Mouse (Mus musculus) neural tube, embryonic 14.5 days (tissue): Measurements from ENCODE around the gene Apobec4. TPM values are rescaled to one million over a fixed set of nuclear protein-coding genes. Genes with fewer than 3 reads are reported as not detected.

ENCODE experiments used
- ATAC-seq: fragments of 200-750 bp; cut with Nextera tagmentation; 2 replicates; pipeline ENCODE4 v1.8.0; 2017; ENCODE audit warnings: low read depth, mild to moderate bottlenecking, moderate TSS enrichment, moderate library complexity
- H3K27ac ChIP-seq: fragments of 300-500 bp; sonication (generic); 2 replicates; pipeline ENCODE4 v1.5.1; 2014; ENCODE audit warnings: low read depth, mild to moderate bottlenecking, control low read depth, low read length, moderate library complexity, mixed read lengths
- H3K27me3 ChIP-seq: fragments of 300-500 bp; sonication (generic); 2 replicates; pipeline ENCODE4 v1.6.1; 2014; ENCODE audit warnings: low read length; ENCODE audit not compliant: control insufficient read depth, insufficient read depth
- H3K36me3 ChIP-seq: fragments of 300-500 bp; sonication (generic); 2 replicates; pipeline ENCODE4 v1.6.1; 2014; ENCODE audit warnings: low read length, mixed read lengths; ENCODE audit not compliant: control insufficient read depth, insufficient read depth
- H3K4me1 ChIP-seq: fragments of 300-500 bp; sonication (generic); 2 replicates; pipeline ENCODE4 v1.6.1; 2014; ENCODE audit warnings: low read length; ENCODE audit not compliant: control insufficient read depth, insufficient read depth
- H3K4me2 ChIP-seq: fragments of 300-500 bp; sonication (generic); 2 replicates; pipeline ENCODE4 v1.6.1; 2014; ENCODE audit warnings: mild to moderate bottlenecking, low read depth, low read length, control low read depth
- H3K4me3 ChIP-seq: fragments of 300-500 bp; sonication (generic); 2 replicates; pipeline ENCODE4 v1.5.1; 2014; ENCODE audit warnings: low read depth, low read length, control low read depth, mixed read lengths
- H3K9ac ChIP-seq: fragments of 300-500 bp; sonication (generic); replicated peaks from 2 replicates; pipeline ENCODE4 v1.6.1; 2014; ENCODE audit warnings: low read depth, mild to moderate bottlenecking, control low read depth, low read length, mixed read lengths
- H3K9me3 ChIP-seq: fragments of 300-500 bp; sonication (generic); 2 replicates; pipeline ENCODE4 v1.6.1; 2016; ENCODE audit warnings: low read length; ENCODE audit not compliant: control insufficient read depth
- WGBS: fragments of 180-500 bp; shearing (Covaris S2); extraction: QIAGEN DNeasy Blood & Tissue Kit; methylation state at CpG from one replicate; pipeline ENCODE4 v1.1.7; 2014; 5-methylcytosine and 5-hydroxymethylcytosine counted together
- polyA plus RNA-seq: library from polyadenylated mRNA; unstranded; fragments of >200 nt; fragmentation: Nextera tagmentation; extraction: Ambion mirVana; gene quantifications from 2 replicates; pipeline ENCODE4 v1.2.1, GENCODE M21; 2014

Gene Apobec4
- polyA plus RNA-seq, 1 experiment from 2014 or later, result 0.21 TPM

- H3K27ac ChIP-seq, result no peak overlapping the region
- peak; percentile 29; the same call in 1 of the 2 replicates for ATAC-seq
These were observed 43.3 kb downstream of the Apobec4 start for GRCm38 (mm10) chr1:152793495-152794130.

GRCm38 (mm10) chr1:152795688-152796255, 45.4 kb downstream of the Apobec4 start:
- 91% methylated on average over 8 of the region's 8 CpGs for WGBS

More at GRCm38 (mm10) chr1:152793495-152794130, 43.3 kb downstream of the Apobec4 start:
- Histone ChIP-seq H3K4me2 (no peak overlapping the region), H3K4me1 (no peaks in the 10 kb centered on the region; the same call in 1 of the 2 replicates), H3K4me3 (no peak overlapping the region), H3K9ac (no peak overlapping the region), H3K36me3 (no peaks in the 10 kb centered on the region), H3K9me3 (no peaks in the 10 kb centered on the region), H3K27me3 (no peaks in the 10 kb centered on the region)
- whole genome bisulfite sequencing, result 20% methylated on average over 6 of the region's 6 CpGs

GRCm38 (mm10) chr1:152796683-152797263, 46.4 kb downstream of the Apobec4 start:
- Histone ChIP-seq H3K4me2 (no peak overlapping the region), H3K4me3 (no peak overlapping the region), H3K9ac (no peak overlapping the region), H3K4me1 (no peaks in the 10 kb centered on the region; the same call in 1 of the 2 replicates), H3K27ac (no peak overlapping the region), H3K36me3 (no peaks in the 10 kb centered on the region), H3K9me3 (no peaks in the 10 kb centered on the region), H3K27me3 (no peaks in the 10 kb centered on the region)
- 89% methylated on average over 8 of the region's 8 CpGs for WGBS
- ATAC-seq, result no peak

More at GRCm38 (mm10) chr1:152795688-152796255, 45.4 kb downstream of the Apobec4 start:
- no peaks in the 10 kb centered on the region for H3K27me3 ChIP-seq
- H3K27ac ChIP-seq, result no peak overlapping the region
- H3K4me3 ChIP-seq, result no peak overlapping the region
- H3K36me3 ChIP-seq, result no peaks in the 10 kb centered on the region
- no peak for ATAC-seq
- H3K9me3 ChIP-seq, result no peaks in the 10 kb centered on the region
- H3K4me2 ChIP-seq, result no peak overlapping the region
- H3K9ac ChIP-seq, result no peak overlapping the region
- H3K4me1 ChIP-seq, result no peaks in the 10 kb centered on the region; the same call in 1 of the 2 replicates

GRCm38 (mm10) chr1:152798125-152798524, 47.8 kb downstream of the Apobec4 start:
- no peak for ATAC-seq
- Histone ChIP-seq H3K36me3 (no peaks in the 10 kb centered on the region), H3K4me1 (no peaks in the 10 kb centered on the region), H3K4me2 (no peak overlapping the region), H3K9ac (no peak overlapping the region), H3K9me3 (no peaks in the 10 kb centered on the region), H3K27me3 (no peaks in the 10 kb centered on the region), H3K4me3 (no peak overlapping the region), H3K27ac (no peak overlapping the region)
- WGBS, result 83% methylated on average over 9 of the region's 9 CpGs

- Histone ChIP-seq H3K4me2 (no peak within 1 kb of the TSS), H3K36me3 (no peaks in the 10 kb centered on the region), H3K9ac (no peak within 1 kb of the TSS), H3K4me1 (no peaks in the 10 kb centered on the region), H3K4me3 (no peak within 1 kb of the TSS), H3K9me3 (no peaks in the 10 kb centered on the region), H3K27me3 (no peaks in the 10 kb centered on the region), H3K27ac (peak within 1 kb of the TSS; percentile 55; the same call in 1 of the 2 replicates)
- WGBS, result 24% methylated on average over 2 of the region's 2 CpGs
- peak; percentile 90 for ATAC-seq
These were observed 49.5 kb downstream of the Apobec4 start, which contains the start of gene Ncf2 for GRCm38 (mm10) chr1:152799897-152800296. Gene Ncf2 (plus strand): TSS chr1:152800194.

GRCm38 (mm10) chr1:152800633-152801176, 50.4 kb downstream of the Apobec4 start:
- no peaks in the 10 kb centered on the region for H3K27me3 ChIP-seq
- H3K4me2 ChIP-seq, result no peak overlapping the region
- no peak overlapping the region for H3K27ac ChIP-seq
- no peak overlapping the region for H3K4me3 ChIP-seq
- no peaks in the 10 kb centered on the region for H3K9me3 ChIP-seq
- no peaks in the 10 kb centered on the region for H3K36me3 ChIP-seq
- no peak overlapping the region for H3K9ac ChIP-seq
- H3K4me1 ChIP-seq, result no peaks in the 10 kb centered on the region
- 81% methylated on average over 13 of the region's 13 CpGs for WGBS
- ATAC-seq, result no peak

- Histone ChIP-seq H3K27ac (no peak overlapping the region), H3K4me1 (no peaks in the 10 kb centered on the region), H3K27me3 (no peaks in the 10 kb centered on the region), H3K9ac (no peak overlapping the region), H3K4me2 (no peak overlapping the region), H3K36me3 (no peaks in the 10 kb centered on the region), H3K9me3 (no peaks in the 10 kb centered on the region), H3K4me3 (no peak overlapping the region)
- no peak for ATAC-seq
- 87% methylated on average over 6 of the region's 6 CpGs for WGBS
These were observed 54.6 kb downstream of the Apobec4 start for GRCm38 (mm10) chr1:152804907-152805306.
